Mouse (Mus musculus) central nervous system, embryonic 11.5 days (tissue): ENCODE results near the gene Gm28168. TPM values are rescaled to one million over a fixed set of nuclear protein-coding genes. Genes with fewer than 3 reads are reported as not detected.

Experiments
- polyA plus RNA-seq: library from polyadenylated mRNA; depleted of rRNA; stranded (reverse); fragments of >200 nt; gene quantifications from 2 replicates; pipeline ENCODE4 v1.2.3, GENCODE M21; 2012; rRNA removed

The Gm28168 gene
- polyA plus RNA-seq: not detected in 2 replicates

DNA sequence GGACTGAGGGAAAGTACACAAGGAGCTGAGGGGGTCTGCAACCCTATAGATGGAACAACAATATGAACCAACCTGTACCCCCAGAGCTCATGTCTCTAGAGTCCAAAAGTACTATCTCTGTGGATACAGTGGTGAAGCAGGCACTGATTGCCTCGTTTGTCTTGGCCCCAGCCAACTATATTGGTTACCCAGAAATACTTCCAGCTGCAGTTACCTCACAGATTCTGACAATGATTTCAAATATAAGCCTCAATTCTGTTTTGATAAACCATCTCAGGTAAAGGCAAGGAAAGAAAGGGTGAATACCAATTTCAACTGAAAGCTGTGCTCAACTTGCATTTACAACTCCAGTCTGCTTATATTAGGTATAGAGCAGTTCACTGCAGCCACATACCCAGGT lies at the start of gene Gm28168:
TSS of gene Gm28168 (plus strand) at position 301 of the 400 bp plus-strand sequence.

DNA sequence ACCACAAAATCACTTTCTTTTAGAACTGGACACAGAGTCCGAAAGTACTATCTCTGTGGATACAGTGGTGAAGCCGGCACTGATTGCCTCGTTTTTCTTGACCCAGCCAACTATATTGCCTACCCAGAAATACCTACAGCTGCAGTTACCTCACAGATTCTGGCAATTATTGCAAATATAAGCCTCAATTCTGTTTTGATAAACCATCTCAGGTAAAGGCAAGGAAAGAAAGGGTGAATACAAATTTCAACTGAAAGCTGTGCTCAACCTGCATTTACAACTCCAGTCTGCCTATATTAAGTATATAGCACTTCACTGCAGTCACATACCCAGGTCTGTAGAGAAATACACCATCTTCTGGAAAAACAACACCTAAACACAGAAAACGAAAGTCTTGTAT lies 37.8 kb downstream of the Gm28168 start, which contains the start of gene Gm7145:
TSS of gene Gm7145 (plus strand) at position 301 of the 400 bp plus-strand sequence.

Other genes with a start within 250 kb of the Gm28168 start
- gene Gm28363, start 230.9 kb upstream of the Gm28168 start, polyA plus RNA-seq: not detected in 2 replicates
- not detected in 2 replicates for gene B020011L13Rik, start 146.9 kb upstream of the Gm28168 start, polyA plus RNA-seq
- not detected in 2 replicates for gene Gm28360, start 97.9 kb upstream of the Gm28168 start, polyA plus RNA-seq
- gene Gm7145, start 37.9 kb downstream of the Gm28168 start, polyA plus RNA-seq: not detected in 2 replicates
- gene Gm29106, start 248.5 kb downstream of the Gm28168 start, polyA plus RNA-seq: not detected in 2 replicates